Mouse (Mus musculus) intestine, embryonic 14.5 days (tissue): ENCODE measurements at regions not wholly inside any gene's neighbourhood (a gene's known extent, or its start where the extent isn't known, plus 50 kb on each side); places are given as distances from the start of the nearest gene placed in this dataset.

Experiments
- ATAC-seq: fragments of 200-750 bp; cut with Nextera tagmentation; replicated peaks from 2 replicates; pipeline ENCODE4 v1.8.0; 2017; ENCODE audit warnings: low read depth, moderate number of reproducible peaks, moderate TSS enrichment, moderate library complexity; ENCODE audit not compliant: low FRiP score, low TSS enrichment
- DNase-seq: peaks from one replicate; pipeline ENCODE4 v3.0.0-alpha.2; 2018; ENCODE audit warnings: low spot score
- H3K27ac ChIP-seq: fragments of 300-500 bp; sonication (generic); 2 replicates; pipeline ENCODE4 v1.5.1; 2014; ENCODE audit warnings: low read depth, mild to moderate bottlenecking, control low read depth
- H3K27me3 ChIP-seq: fragments of 300-500 bp; sonication (generic); replicated peaks from 2 replicates; pipeline ENCODE4 v1.6.1; 2014; ENCODE audit warnings: low read length, control low read depth; ENCODE audit not compliant: control insufficient read depth, insufficient read depth
- H3K36me3 ChIP-seq: fragments of 300-500 bp; sonication (generic); 2 replicates; pipeline ENCODE4 v1.6.1; 2014; ENCODE audit warnings: low read length, control low read depth; ENCODE audit not compliant: control insufficient read depth, insufficient read depth
- H3K4me1 ChIP-seq: fragments of 300-500 bp; sonication (generic); replicated peaks from 2 replicates; pipeline ENCODE4 v1.6.1; 2014; ENCODE audit warnings: low read length, control low read depth, mixed read lengths; ENCODE audit not compliant: control insufficient read depth, insufficient read depth
- H3K4me2 ChIP-seq: fragments of 300-500 bp; sonication (generic); 2 replicates; pipeline ENCODE4 v1.6.1; 2014; ENCODE audit warnings: low read length
- H3K4me3 ChIP-seq: fragments of 300-500 bp; sonication (generic); 2 replicates; pipeline ENCODE4 v1.5.1; 2014; ENCODE audit warnings: low read depth, low read length, control low read depth, mixed read lengths
- H3K9ac ChIP-seq: fragments of 300-500 bp; sonication (generic); 2 replicates; pipeline ENCODE4 v1.6.1; 2014; ENCODE audit warnings: mild to moderate bottlenecking, low read length
- H3K9me3 ChIP-seq: fragments of 300-500 bp; sonication (generic); 2 replicates; pipeline ENCODE4 v1.6.1; 2016; ENCODE audit warnings: low read length, control low read depth; ENCODE audit not compliant: control insufficient read depth
- WGBS: fragments of 180-500 bp; shearing (Covaris S2); extraction: QIAGEN DNeasy Blood & Tissue Kit; methylation state at CpG from one replicate; pipeline ENCODE4 v1.1.7; 2014; 5-methylcytosine and 5-hydroxymethylcytosine counted together

- Histone ChIP-seq H3K36me3 (no peaks in the 10 kb centered on the region), H3K4me2 (no peak overlapping the region), H3K9ac (no peak overlapping the region), H3K4me3 (no peak overlapping the region), H3K4me1 (peaks cover 8% of the 10 kb centered on the region), H3K27me3 (0 out of 2 replicates have a peak, but pooled peaks cover 4% of the 10 kb centered on the region), H3K9me3 (no peaks in the 10 kb centered on the region), H3K27ac (no peak overlapping the region)
- no peak for ATAC-seq
- DNase-seq: no peak
- 70% methylated on average over 11 of the region's 11 CpGs for WGBS
Measured at GRCm38 (mm10) chr1:184536311-184537200, 195.9 kb downstream of the Hlx start.

GRCm38 (mm10) chr1:184535691-184536090, 196.7 kb downstream of the Hlx start:
- ATAC-seq (no peak), DNase-seq (no peak)
- WGBS: 92% methylated on average over 3 of the region's 3 CpGs
- no peak overlapping the region for H3K4me2 ChIP-seq
- H3K4me3 ChIP-seq: no peak overlapping the region
- H3K27ac ChIP-seq: no peak overlapping the region
- peaks cover 8% of the 10 kb centered on the region for H3K4me1 ChIP-seq
- no peaks in the 10 kb centered on the region for H3K36me3 ChIP-seq
- no peaks in the 10 kb centered on the region for H3K9me3 ChIP-seq
- 0 out of 2 replicates have a peak, but pooled peaks cover 4% of the 10 kb centered on the region for H3K27me3 ChIP-seq
- no peak overlapping the region for H3K9ac ChIP-seq

- no peak overlapping the region for H3K9ac ChIP-seq
- 88% methylated on average over 4 of the region's 4 CpGs for WGBS
- H3K4me3 ChIP-seq: no peak overlapping the region
Measured at GRCm38 (mm10) chr1:184534511-184534910, 197.9 kb downstream of the Hlx start.

GRCm38 (mm10) chr1:184533870-184534269, 198.5 kb downstream of the Hlx start:
- peaks cover 3% of the 10 kb centered on the region; the same call in 1 of the 2 replicates for H3K4me1 ChIP-seq
- H3K9me3 ChIP-seq: no peaks in the 10 kb centered on the region
- H3K4me3 ChIP-seq: no peak overlapping the region
- no peak overlapping the region for H3K4me2 ChIP-seq
- no peak overlapping the region for H3K27ac ChIP-seq
- H3K9ac ChIP-seq: no peak overlapping the region
- ATAC-seq (no peak), DNase-seq (no peak)
- 0 out of 2 replicates have a peak, but pooled peaks cover 4% of the 10 kb centered on the region for H3K27me3 ChIP-seq
- no peaks in the 10 kb centered on the region for H3K36me3 ChIP-seq
- 52% methylated on average over 5 of the region's 5 CpGs for WGBS

More at GRCm38 (mm10) chr1:184534511-184534910, 197.9 kb downstream of the Hlx start:
- ATAC-seq (no peak), DNase-seq (no peak)
- peaks cover 3% of the 10 kb centered on the region; the same call in 1 of the 2 replicates for H3K4me1 ChIP-seq
- no peaks in the 10 kb centered on the region for H3K9me3 ChIP-seq
- no peak overlapping the region for H3K4me2 ChIP-seq
- H3K36me3 ChIP-seq: no peaks in the 10 kb centered on the region
- no peak overlapping the region for H3K27ac ChIP-seq
- H3K27me3 ChIP-seq: 0 out of 2 replicates have a peak, but pooled peaks cover 4% of the 10 kb centered on the region

GRCm38 (mm10) chr1:184532488-184533055, 199.8 kb downstream of the Hlx start:
- Histone ChIP-seq H3K9ac (no peak overlapping the region), H3K27me3 (0 out of 2 replicates have a peak, but pooled peaks cover 4% of the 10 kb centered on the region), H3K4me1 (peaks cover 3% of the 10 kb centered on the region; the same call in 1 of the 2 replicates), H3K4me2 (no peak overlapping the region; the same call in 1 of the 2 replicates), H3K36me3 (no peaks in the 10 kb centered on the region), H3K9me3 (no peaks in the 10 kb centered on the region), H3K4me3 (no peak overlapping the region), H3K27ac (peak overlapping the region; percentile 57; the same call in 1 of the 2 replicates)
- WGBS: 40% methylated on average over 8 of the region's 8 CpGs
- DNase-seq: no peak
- no peak for ATAC-seq

GRCm38 (mm10) chr1:184530606-184531320, 201.7 kb downstream of the Hlx start:
- 0 out of 2 replicates have a peak, but pooled peaks cover 4% of the 10 kb centered on the region for H3K27me3 ChIP-seq
- no peak overlapping the region for H3K9ac ChIP-seq
- peaks cover 3% of the 10 kb centered on the region; the same call in 1 of the 2 replicates for H3K4me1 ChIP-seq
- H3K36me3 ChIP-seq: no peaks in the 10 kb centered on the region
- ATAC-seq: no peak
- H3K4me2 ChIP-seq: no peak overlapping the region
- WGBS: 56% methylated on average over 3 of the region's 3 CpGs
- no peaks in the 10 kb centered on the region for H3K9me3 ChIP-seq
- no peak overlapping the region for H3K27ac ChIP-seq
- no peak for DNase-seq
- no peak overlapping the region for H3K4me3 ChIP-seq

GRCm38 (mm10) chr1:184525740-184526139, 206.7 kb downstream of the Hlx start:
- Histone ChIP-seq H3K4me3 (no peak overlapping the region), H3K4me1 (no peaks in the 10 kb centered on the region), H3K9me3 (no peaks in the 10 kb centered on the region), H3K36me3 (no peaks in the 10 kb centered on the region), H3K4me2 (no peak overlapping the region), H3K27me3 (no peaks in the 10 kb centered on the region), H3K27ac (no peak overlapping the region), H3K9ac (no peak overlapping the region)
- no peak for DNase-seq
- ATAC-seq: no peak
- 79% methylated on average over 4 of the region's 4 CpGs for WGBS

GRCm38 (mm10) chr1:184519551-184519950, 212.9 kb downstream of the Hlx start:
- no peaks in the 10 kb centered on the region for H3K9me3 ChIP-seq
- no peak for ATAC-seq
- H3K36me3 ChIP-seq: no peaks in the 10 kb centered on the region
- H3K4me1 ChIP-seq: no peaks in the 10 kb centered on the region
- 82% methylated on average over 5 of the region's 5 CpGs for WGBS
- no peak overlapping the region for H3K27ac ChIP-seq
- no peaks in the 10 kb centered on the region for H3K27me3 ChIP-seq
- no peak for DNase-seq
- no peak overlapping the region for H3K4me2 ChIP-seq
- H3K4me3 ChIP-seq: no peak overlapping the region
- no peak overlapping the region for H3K9ac ChIP-seq
